ENCODE assay signal across 8 mouse cellular contexts in genomic region chr1:60097277-60098023, GRCm38 (mm10). TPM values are rescaled to one million over a fixed set of nuclear protein-coding genes. Genes with fewer than 3 reads are reported as not detected.
DNase-seq lines count a peak whose midpoint lies in the region; ATAC-seq and TF ChIP-seq lines count a peak whose summit lies in the region.

No protein-coding gene starts in this region.

- peak overlapping the region; percentile 51; the same call in 1 of the 2 replicates for H3K27ac ChIP-seq in cerebellum, adult 2 months (ENCODE audit: insufficient read depth, low read length)
- H3K27ac ChIP-seq in hindbrain, embryonic 13.5 days: peak overlapping the region; percentile 98

- H3K27me3 ChIP-seq in cerebellum, adult 2 months (ENCODE audit: control insufficient read depth, insufficient read depth, low read length): no peaks in the 10 kb centered on the region
- no peaks in the 10 kb centered on the region for H3K27me3 ChIP-seq in hindbrain, embryonic 13.5 days

- no peaks in the 10 kb centered on the region for H3K9me3 ChIP-seq in hindbrain, embryonic 13.5 days

- under 1% methylated on average over 25 of the region's 25 CpGs for WGBS in cerebellum, adult 2 months
- under 1% methylated on average over 25 of the region's 25 CpGs for WGBS in hindbrain, embryonic 13.5 days

- peaks cover 14% of the 10 kb centered on the region for H3K36me3 ChIP-seq in hindbrain, embryonic 13.5 days

- H3K4me2 ChIP-seq in hindbrain, embryonic 13.5 days: peak overlapping the region; percentile 86

- peak; percentile 86 for ATAC-seq in frontal cortex, adult (ENCODE audit: low TSS enrichment)
- peak; percentile 95 for ATAC-seq in hindbrain, embryonic 13.5 days (ENCODE audit: low FRiP score)

- TF ChIP-seq CTCF in cerebellum, adult 2 months (IDR thresholded peaks at IDR 0.05; ENCODE audit: borderline replicate concordance, insufficient read depth, low read depth, low read length): no peak

- peak overlapping the region; percentile 57 for H3K4me3 ChIP-seq in cerebellum, adult 2 months (replicated peaks; ENCODE audit: insufficient read depth, low read depth, low read length)
- peak overlapping the region; percentile 92 for H3K4me3 ChIP-seq in hindbrain, embryonic 13.5 days

- H3K4me1 ChIP-seq in cerebellum, adult 2 months (ENCODE audit: control insufficient read depth, insufficient read depth, low read length): peaks cover 3% of the 10 kb centered on the region; the same call in 1 of the 2 replicates
- H3K4me1 ChIP-seq in hindbrain, embryonic 13.5 days (replicated peaks): peaks cover 16% of the 10 kb centered on the region

- H3K9ac ChIP-seq in hindbrain, embryonic 13.5 days: peak overlapping the region; percentile 94

- TF ChIP-seq POLR2A in cerebellum, adult 2 months (IDR thresholded peaks at IDR 0.05; ENCODE audit: borderline replicate concordance, insufficient read depth, low read length): peak; percentile 51; the same call in 1 of the 2 replicates

- DNase-seq in MN1 (ENCODE audit: low spot score): peak; percentile 83
- peak; percentile 65 to 77 for DNase-seq in cerebellum, adult 2 months
- peak; percentile 26 to 64 for DNase-seq in layer of hippocampus, postnatal 25 days (ENCODE audit: extremely low spot score in 1 of 2, low spot score in 1 of 2)
- peak; percentile 56 for DNase-seq in lung, postnatal 14 days
- DNase-seq in retina, embryonic 14.5 days (ENCODE audit: low spot score): peak; percentile 83
- peak; percentile 55 to 65 for DNase-seq in thymus, postnatal 36 days

RNA-seq across cellular contexts. Expression of gene Carf, which starts 0.6 kb away (rescaled TPM):
- polyA plus RNA-seq in cerebellum, adult 2 months (2012; rRNA removed): 9.7 and 9.9 TPM in 2 replicates
- polyA plus RNA-seq in hindbrain, embryonic 13.5 days (2015; fragmentation: Nextera tagmentation; extraction: Ambion mirVana): 7.6 and 8.9 TPM in 2 replicates
- 10 to 100 TPM; 25.6 to 27.9 TPM for total RNA-seq in layer of hippocampus, postnatal 25 days (2021)

RNA-seq across cellular contexts. Expression of gene Wdr12, which starts 1.0 kb away (rescaled TPM):
- polyA plus RNA-seq in cerebellum, adult 2 months (2012; rRNA removed): 20.6 and 22.7 TPM in 2 replicates
- 45.7 and 48.7 TPM in 2 replicates for polyA plus RNA-seq in hindbrain, embryonic 13.5 days (2015; fragmentation: Nextera tagmentation; extraction: Ambion mirVana)
- total RNA-seq in layer of hippocampus, postnatal 25 days (2021): 10 to 100 TPM; 29.4 to 36.1 TPM

RNA-seq across cellular contexts. Expression of gene Ica1l, which starts 54.5 kb away (rescaled TPM):
- 20.7 and 21.4 TPM in 2 replicates for polyA plus RNA-seq in cerebellum, adult 2 months (2012; rRNA removed)
- polyA plus RNA-seq in hindbrain, embryonic 13.5 days (2015; fragmentation: Nextera tagmentation; extraction: Ambion mirVana): 27.9 and 31.3 TPM in 2 replicates
- 10 to 100 TPM; 35.1 to 36.6 TPM for total RNA-seq in layer of hippocampus, postnatal 25 days (2021)

Comparison
In these comparisons a context has a peak if more than half of its experiments do, and no peak if none do; other contexts are left out.
1. Peak in every context shown above with its lines: DNase-seq, ATAC-seq, H3K4me3 ChIP-seq and H3K27ac ChIP-seq.